Mouse (Mus musculus) thymus, adult 18-20 months (tissue): Measurements from ENCODE around the gene Tnfsf15.

ENCODE experiments used
- DNase-seq, 2 experiments: peaks; one replicate each; pipeline ENCODE4 v3.0.0; 2022; ENCODE audit warnings: mixed read lengths in 2 of 2

Gene Tnfsf15

GRCm38 (mm10) chr4:63683716-63684115 lies 61.2 kb downstream of the Tnfsf15 start:
- DNase-seq: no peak

- DNase-seq: no peak
These were observed 61.9 kb downstream of the Tnfsf15 start for GRCm38 (mm10) chr4:63683056-63683455.

- DNase-seq: no peak
These were observed 62.5 kb downstream of the Tnfsf15 start for GRCm38 (mm10) chr4:63682441-63682840.

GRCm38 (mm10) chr4:63681557-63681956 lies 63.4 kb downstream of the Tnfsf15 start:
- DNase-seq: no peak
